In genomic region chr5:3344081-3344631, GRCm38 (mm10) we compare ENCODE assay signal across 8 mouse cellular contexts. TPM values are rescaled to one million over a fixed set of nuclear protein-coding genes. Genes with fewer than 3 reads are reported as not detected.
DNase-seq lines count a peak whose midpoint lies in the region; ATAC-seq and TF ChIP-seq lines count a peak whose summit lies in the region.

No protein-coding gene starts in this region.

- ATAC-seq in cerebellum, adult (ENCODE audit: insufficient number of reproducible peaks, low FRiP score, low TSS enrichment) = peak; percentile 29; the same call in 1 of the 2 replicates
- ATAC-seq in forebrain, embryonic 14.5 days = peak; percentile 67
- ATAC-seq in neural tube, embryonic 14.5 days (ENCODE audit: low read depth) = peak; percentile 74

- WGBS in forebrain, embryonic 14.5 days = under 1% methylated on average over 56 of the region's 58 CpGs
- WGBS in lung, adult 2 months = under 1% methylated on average over 58 of the region's 58 CpGs
- WGBS in neural tube, embryonic 14.5 days = 0% methylated on average over 49 of the region's 58 CpGs

- no peak for TF ChIP-seq EP300 in ES-Bruce4 (IDR thresholded peaks at IDR 0.05; ENCODE audit: insufficient read depth, low read depth, low read length)

- peak; percentile 72 for TF ChIP-seq CTCF in ES-Bruce4 (IDR thresholded peaks at IDR 0.05; ENCODE audit: low read depth, low read length)
- TF ChIP-seq CTCF in lung, adult 2 months (IDR thresholded peaks at IDR 0.05; ENCODE audit: insufficient read depth, low read length) = peak; percentile 65

- H3K4me3 ChIP-seq in ES-Bruce4 (ENCODE audit: low read depth, low read length) = peak overlapping the region; percentile 95
- H3K4me3 ChIP-seq in forebrain, embryonic 14.5 days (ENCODE audit: low read depth, low read length) = peak overlapping the region; percentile 56
- peak overlapping the region; percentile 86 for H3K4me3 ChIP-seq in lung, adult 2 months (replicated peaks; ENCODE audit: extremely low read depth, low read depth, low read length)
- H3K4me3 ChIP-seq in neural tube, embryonic 14.5 days (ENCODE audit: low read depth, low read length) = peak overlapping the region; percentile 48

- H3K36me3 ChIP-seq in ES-Bruce4 (ENCODE audit: control insufficient read depth, insufficient read depth, low read length, poor library complexity, severe bottlenecking) = no peaks in the 10 kb centered on the region
- H3K36me3 ChIP-seq in forebrain, embryonic 14.5 days (ENCODE audit: control insufficient read depth, insufficient read depth, low read length) = no peaks in the 10 kb centered on the region
- no peaks in the 10 kb centered on the region for H3K36me3 ChIP-seq in neural tube, embryonic 14.5 days (ENCODE audit: control insufficient read depth, insufficient read depth, low read length)

- no peak overlapping the region for H3K27ac ChIP-seq in ES-Bruce4 (ENCODE audit: insufficient read depth, low read length)
- H3K27ac ChIP-seq in forebrain, embryonic 14.5 days (ENCODE audit: low read depth, low read length) = peak overlapping the region; percentile 75
- H3K27ac ChIP-seq in neural tube, embryonic 14.5 days (ENCODE audit: low read depth, low read length) = peak overlapping the region; percentile 34; the same call in 1 of the 2 replicates

- H3K9ac ChIP-seq in ES-Bruce4 (ENCODE audit: low read depth, poor library complexity, severe bottlenecking) = peak overlapping the region; percentile 98
- peak overlapping the region; percentile 69 for H3K9ac ChIP-seq in forebrain, embryonic 14.5 days (ENCODE audit: low read length)
- H3K9ac ChIP-seq in neural tube, embryonic 14.5 days (replicated peaks; ENCODE audit: low read depth, low read length) = peak overlapping the region; percentile 51; the same call in 1 of the 2 replicates

- no peaks in the 10 kb centered on the region for H3K27me3 ChIP-seq in ES-Bruce4 (ENCODE audit: control insufficient read depth, insufficient read depth, low read length, poor library complexity, severe bottlenecking)
- H3K27me3 ChIP-seq in forebrain, embryonic 14.5 days (replicated peaks; ENCODE audit: control insufficient read depth, insufficient read depth, low read length) = no peaks in the 10 kb centered on the region
- H3K27me3 ChIP-seq in neural tube, embryonic 14.5 days (ENCODE audit: control insufficient read depth, insufficient read depth, low read length) = peaks cover 12% of the 10 kb centered on the region

- no peaks in the 10 kb centered on the region for H3K9me3 ChIP-seq in ES-Bruce4 (replicated peaks; ENCODE audit: control insufficient read depth, insufficient read depth, low read length, poor library complexity, severe bottlenecking)
- H3K9me3 ChIP-seq in forebrain, embryonic 14.5 days (replicated peaks; ENCODE audit: control insufficient read depth, low read length) = no peaks in the 10 kb centered on the region
- no peaks in the 10 kb centered on the region for H3K9me3 ChIP-seq in neural tube, embryonic 14.5 days (ENCODE audit: control insufficient read depth, low read length)

- intact Hi-C loops in heart, postnatal 14 days (cut with DNase I) = loop anchor here (5.0 kb wide), 3 partner anchors 38 to 192 kb away; no protein-coding TSS in a partner anchor

- H3K4me2 ChIP-seq in forebrain, embryonic 14.5 days (ENCODE audit: low read length) = peak overlapping the region; percentile 96
- H3K4me2 ChIP-seq in neural tube, embryonic 14.5 days (ENCODE audit: low read depth, low read length) = peak overlapping the region; percentile 90

- H3K4me1 ChIP-seq in ES-Bruce4 (ENCODE audit: control insufficient read depth, insufficient read depth, low read length) = no peaks in the 10 kb centered on the region
- peaks cover 5% of the 10 kb centered on the region; the same call in 1 of the 2 replicates for H3K4me1 ChIP-seq in forebrain, embryonic 14.5 days (ENCODE audit: control insufficient read depth, insufficient read depth, low read length)
- H3K4me1 ChIP-seq in lung, adult 2 months (ENCODE audit: control insufficient read depth, insufficient read depth, low read length) = peaks cover 2% of the 10 kb centered on the region; the same call in 1 of the 2 replicates
- H3K4me1 ChIP-seq in neural tube, embryonic 14.5 days (ENCODE audit: control insufficient read depth, insufficient read depth, low read length) = no peaks in the 10 kb centered on the region; the same call in 1 of the 2 replicates

- DNase-seq in forebrain, embryonic 14.5 days (ENCODE audit: low spot score) = peak; percentile 77
- DNase-seq in heart, postnatal 14 days = peak; percentile 89 to 90
- DNase-seq in layer of hippocampus, adult 18-20 months (ENCODE audit: low spot score in 2 of 2) = peak; percentile 38 to 79
- DNase-seq in lung, adult 2 months = peak; percentile 85
- DNase-seq in testis, postnatal 10 days (ENCODE audit: low spot score) = peak; percentile 91

- TF ChIP-seq POLR2A in ES-Bruce4 (IDR thresholded peaks at IDR 0.05; ENCODE audit: insufficient read depth, low read length) = no peak
- no peak for TF ChIP-seq POLR2A in lung, adult 2 months (IDR thresholded peaks at IDR 0.05; ENCODE audit: borderline replicate concordance, extremely low read depth, low read depth, low read length)

RNA-seq across cellular contexts. Expression of gene Cdk6, which starts 2.9 kb away (rescaled TPM):
- 26.7 and 29.0 TPM in 2 replicates for polyA plus RNA-seq in ES-Bruce4 (2011; ENCODE audit: insufficient read depth, insufficient read length, low read depth, missing spikeins)
- polyA plus RNA-seq in forebrain, embryonic 14.5 days (2014; fragmentation: Nextera tagmentation; extraction: Ambion mirVana) = 17.2 and 23.5 TPM in 2 replicates
- 10 to 100 TPM; 22.9 to 26.1 TPM for total RNA-seq in heart, postnatal 14 days (2021)
- 1 to 10 TPM; 1.9 to 4.7 TPM for total RNA-seq in layer of hippocampus, adult 18-20 months (2021)
- polyA plus RNA-seq in lung, adult 2 months (2012; rRNA removed) = 13.4 and 15.7 TPM in 2 replicates
- polyA plus RNA-seq in neural tube, embryonic 14.5 days (2014; fragmentation: Nextera tagmentation; extraction: Ambion mirVana) = 12.2 and 12.7 TPM in 2 replicates
